Mouse (Mus musculus): Measurements from ENCODE around the gene Ppp2ca. TPM values are rescaled to one million over a fixed set of nuclear protein-coding genes. Genes with fewer than 3 reads are reported as not detected.

The Ppp2ca gene
- 30.4 and 41.4 TPM in 2 replicates for total RNA-seq (2015; ENCODE audit: low replicate concordance)
- total RNA-seq (2017; ENCODE audit: low replicate concordance): 47.7 and 48.0 TPM in 2 replicates

DNA sequence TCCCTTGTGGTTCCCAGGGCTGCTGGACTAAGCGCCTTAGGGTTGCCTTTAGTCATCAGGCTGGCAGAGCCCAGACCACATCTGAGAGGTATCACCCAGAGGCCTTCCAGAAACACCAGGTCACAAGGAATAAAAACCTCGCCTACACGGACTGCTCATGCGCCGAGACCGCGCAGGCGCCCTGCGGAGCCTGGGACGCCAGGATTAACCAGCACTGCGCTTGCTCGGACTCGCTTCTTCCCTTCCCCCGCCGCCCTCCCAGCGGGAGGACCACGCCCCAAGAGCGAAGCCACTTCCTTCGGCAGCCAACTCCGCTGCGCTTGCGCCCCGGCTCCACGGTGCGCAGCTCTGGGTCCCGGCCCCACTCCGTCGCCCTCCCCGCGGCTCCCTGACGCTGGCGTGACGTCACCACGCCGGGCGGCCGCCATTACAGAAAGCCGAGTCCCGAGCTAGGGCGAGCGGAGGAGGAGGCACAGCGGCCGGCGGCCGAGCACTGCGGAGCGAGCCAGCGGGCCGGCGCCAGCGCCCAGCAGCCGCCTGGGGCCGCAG is at the start of gene Ppp2ca:
Ppp2ca (plus strand) TSS at position 284 of the 549 bp plus-strand sequence.
- ATAC-seq (replicated peaks; ENCODE audit: low FRiP score, poor library complexity, severe bottlenecking): peak; percentile 95

DNA sequence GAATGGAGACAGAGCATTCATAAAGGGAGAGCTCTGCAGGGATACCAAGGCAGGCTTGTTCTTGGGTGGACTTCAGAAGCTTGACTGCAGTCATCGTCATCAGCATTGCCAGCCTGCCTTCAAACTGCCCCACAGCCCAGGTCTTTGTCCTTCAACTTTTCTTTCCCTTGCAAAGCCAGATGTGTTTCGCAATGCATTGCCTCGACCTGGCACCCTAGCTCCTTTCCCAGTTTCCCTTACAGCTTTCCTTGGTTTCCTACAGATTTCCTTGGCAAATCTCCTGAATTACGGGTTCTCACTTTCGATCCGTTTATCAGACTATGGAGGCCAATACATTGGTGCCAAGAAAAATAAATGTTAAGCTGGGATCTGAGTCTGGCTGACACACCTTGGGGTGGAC is 45.1 kb upstream of the Ppp2ca start:
- no peak for ATAC-seq (replicated peaks; ENCODE audit: low FRiP score, poor library complexity, severe bottlenecking)

DNA sequence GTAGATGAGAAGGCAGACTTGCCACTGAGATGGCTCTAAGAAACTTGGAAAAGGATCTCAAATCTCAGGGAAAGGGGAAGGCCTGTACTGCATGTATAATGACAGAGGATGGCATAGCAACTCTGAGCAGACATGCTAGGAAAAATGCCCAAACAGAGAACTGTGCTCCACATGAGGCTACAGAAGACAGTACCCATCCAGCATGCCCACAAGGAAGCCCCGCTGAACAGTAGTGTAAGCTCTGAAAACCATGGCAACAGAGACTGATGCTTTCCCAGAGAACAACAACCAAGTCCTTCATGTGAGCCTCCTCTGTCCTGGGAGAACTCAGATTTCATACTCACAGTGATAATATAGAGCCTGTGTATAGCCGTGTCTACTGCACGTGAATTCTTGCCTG is 43.8 kb upstream of the Ppp2ca start:
- ATAC-seq (replicated peaks; ENCODE audit: low FRiP score, poor library complexity, severe bottlenecking): no peak

DNA sequence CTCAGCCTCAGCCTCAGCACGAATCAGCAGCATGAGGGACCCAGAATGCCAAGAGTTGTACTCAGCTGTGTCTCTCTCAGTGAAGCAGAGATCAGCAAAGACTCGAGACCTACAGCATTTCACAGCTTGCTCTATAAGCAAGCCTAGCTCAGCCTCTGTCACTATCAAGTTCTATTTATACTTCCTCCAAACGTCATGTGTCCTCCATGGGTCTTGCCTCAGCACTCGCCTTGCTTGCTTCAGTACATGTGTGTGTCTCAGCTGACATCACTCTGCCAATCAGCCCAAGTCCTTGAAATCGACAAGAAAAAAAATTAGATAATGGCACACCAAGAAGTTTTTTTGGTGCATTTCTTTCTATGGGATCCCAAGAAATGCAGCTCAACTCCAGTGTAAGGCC is 42.3 kb upstream of the Ppp2ca start:
- ATAC-seq (replicated peaks; ENCODE audit: low FRiP score, poor library complexity, severe bottlenecking): no peak

DNA sequence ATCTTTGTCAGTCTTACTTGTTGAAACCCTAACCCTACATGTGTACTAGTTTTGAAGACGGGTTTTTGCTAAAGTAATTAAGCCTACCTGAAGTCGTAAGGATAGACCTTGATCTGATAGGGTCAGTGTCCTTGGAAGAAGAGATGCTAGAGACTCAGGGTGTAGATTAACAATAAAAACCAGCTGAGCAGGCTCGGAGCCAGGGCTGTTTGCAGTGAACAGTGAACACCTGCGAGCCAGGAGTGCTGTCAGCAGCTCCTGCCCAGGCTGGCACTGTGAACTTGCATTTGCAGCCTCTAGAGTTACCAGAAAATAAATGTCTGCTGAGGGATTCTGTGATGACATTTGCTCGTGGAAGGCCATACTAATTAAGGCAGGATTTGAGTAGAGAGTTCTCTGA is 39.5 kb upstream of the Ppp2ca start:
- ATAC-seq (replicated peaks; ENCODE audit: low FRiP score, poor library complexity, severe bottlenecking): no peak

DNA sequence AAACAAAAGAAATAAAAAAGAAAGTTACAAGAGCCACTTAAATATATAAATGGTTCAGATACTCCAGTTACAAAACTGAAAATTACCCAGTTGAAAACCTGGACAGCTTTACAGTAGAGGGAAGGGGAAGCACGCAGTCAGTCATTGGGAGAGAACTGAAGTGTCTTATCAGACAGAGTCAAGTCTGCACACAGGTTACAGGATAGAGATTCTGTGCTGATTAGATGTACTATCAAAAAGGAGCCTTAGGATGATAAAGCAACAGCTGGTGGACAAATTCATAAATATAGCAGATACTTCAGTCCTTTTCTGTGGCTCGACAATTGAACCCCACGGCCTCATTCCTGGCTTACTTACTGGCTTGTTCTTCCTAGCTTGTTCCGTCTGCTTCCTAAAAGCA is 38.2 kb upstream of the Ppp2ca start:
- no peak for ATAC-seq (replicated peaks; ENCODE audit: low FRiP score, poor library complexity, severe bottlenecking)

DNA sequence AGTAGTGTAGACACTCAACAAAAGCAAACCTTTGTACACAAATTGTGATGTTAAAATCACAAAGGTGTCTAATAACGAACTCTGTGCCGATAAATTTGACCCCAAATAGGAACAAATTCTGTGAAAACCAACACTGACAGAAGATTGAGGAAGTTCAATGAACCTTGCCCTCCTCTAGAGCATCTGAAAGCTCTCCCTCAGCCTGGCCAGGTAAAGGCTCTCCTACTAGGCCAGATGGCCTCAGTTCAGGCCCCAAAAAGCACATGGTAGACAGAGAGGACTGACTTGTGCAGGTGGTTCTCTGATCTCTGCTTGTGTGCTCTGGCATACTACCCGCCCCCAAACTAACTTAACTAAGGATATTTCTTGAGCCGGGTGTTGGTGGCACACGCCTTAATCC is 36.1 kb upstream of the Ppp2ca start:
- no peak for ATAC-seq (replicated peaks; ENCODE audit: low FRiP score, poor library complexity, severe bottlenecking)

DNA sequence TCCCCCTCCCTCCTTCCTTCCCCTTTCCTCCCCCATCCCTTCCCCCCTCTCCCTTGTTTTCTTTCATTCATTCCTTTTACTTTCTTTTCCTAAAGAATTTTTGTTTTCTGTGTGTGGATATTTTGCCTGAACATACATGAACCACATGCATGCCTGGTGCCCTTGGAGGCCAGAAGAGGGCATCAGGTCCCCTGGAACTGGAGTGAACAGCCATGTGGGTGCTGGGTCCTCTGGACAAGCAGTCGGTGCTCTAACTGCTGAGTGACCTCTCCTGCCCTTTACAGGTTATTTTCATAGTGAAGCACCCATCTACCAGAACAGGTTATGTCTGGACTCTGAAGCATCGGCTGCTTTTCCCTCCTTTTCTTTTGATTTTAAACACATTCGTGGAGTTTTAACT is 34.1 kb upstream of the Ppp2ca start:
- ATAC-seq (replicated peaks; ENCODE audit: low FRiP score, poor library complexity, severe bottlenecking): no peak

DNA sequence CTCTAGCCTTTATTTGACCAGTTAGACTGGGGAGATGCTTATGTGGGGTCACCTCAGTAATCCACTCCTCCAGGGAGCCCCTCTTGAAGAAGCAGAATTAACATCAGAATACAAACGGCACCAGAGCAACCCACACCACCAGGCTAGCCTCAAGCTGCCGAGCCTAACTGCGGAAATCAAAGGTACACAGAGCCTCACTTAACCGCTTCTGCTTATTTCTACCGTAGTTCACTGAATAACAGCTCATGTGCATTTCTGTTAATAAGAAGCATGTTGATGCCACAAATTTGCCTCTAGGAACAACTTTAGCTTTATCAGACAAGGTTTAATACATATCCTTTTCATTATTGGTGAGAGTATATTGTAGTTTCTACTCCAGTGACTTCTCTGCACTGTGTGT is 32.6 kb upstream of the Ppp2ca start:
- no peak for ATAC-seq (replicated peaks; ENCODE audit: low FRiP score, poor library complexity, severe bottlenecking)

DNA sequence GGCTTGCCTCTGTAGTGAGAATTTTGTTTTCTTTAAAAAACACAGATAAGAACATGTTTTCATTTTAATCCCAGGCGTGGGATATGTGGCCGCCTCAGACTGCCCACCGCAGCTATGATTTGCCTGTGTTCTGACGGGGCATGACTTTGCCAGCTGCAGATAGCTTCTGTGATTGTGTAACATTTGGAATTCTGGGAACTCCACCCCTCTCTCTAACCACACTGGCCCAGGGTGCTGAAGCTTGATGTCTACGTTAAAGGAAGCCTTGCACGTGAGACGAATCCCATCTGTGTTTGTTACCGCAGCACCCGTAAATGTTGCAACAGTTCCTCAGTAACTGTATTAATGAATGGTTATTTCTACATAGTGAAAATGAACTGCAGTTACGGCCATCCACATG is 26.7 kb upstream of the Ppp2ca start:
- no peak for ATAC-seq (replicated peaks; ENCODE audit: low FRiP score, poor library complexity, severe bottlenecking)

DNA sequence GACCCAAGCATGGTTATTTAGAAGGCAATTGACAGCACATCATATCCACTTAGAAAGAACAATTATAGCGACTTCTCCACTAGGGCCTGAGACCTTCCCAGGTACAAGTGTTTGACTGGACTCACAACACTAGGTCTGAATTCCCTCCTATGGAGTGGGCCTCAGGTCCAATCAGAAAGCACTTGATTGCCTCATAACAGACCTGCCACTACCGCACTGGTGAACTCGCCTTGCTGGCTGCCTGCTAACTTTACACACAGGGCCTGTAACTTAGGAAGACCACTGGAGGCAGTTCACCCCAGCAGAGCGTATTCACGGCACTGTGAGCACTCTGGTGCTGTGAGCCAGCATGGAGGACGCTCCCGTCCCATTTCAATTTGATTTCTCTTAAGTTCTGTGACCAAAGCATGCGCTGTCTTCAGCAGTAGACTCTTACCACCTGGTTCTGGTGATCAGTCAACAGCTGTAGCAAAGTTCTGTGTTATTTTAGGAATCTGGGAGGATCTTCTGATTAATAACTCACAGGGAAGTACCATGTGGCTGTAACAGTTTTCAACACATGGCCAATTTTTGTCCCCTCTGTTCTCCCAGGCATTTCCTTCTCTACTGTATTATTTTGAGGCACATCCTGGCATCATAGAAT is 24.8 kb upstream of the Ppp2ca start:
- ATAC-seq (replicated peaks; ENCODE audit: low FRiP score, poor library complexity, severe bottlenecking): no peak

DNA sequence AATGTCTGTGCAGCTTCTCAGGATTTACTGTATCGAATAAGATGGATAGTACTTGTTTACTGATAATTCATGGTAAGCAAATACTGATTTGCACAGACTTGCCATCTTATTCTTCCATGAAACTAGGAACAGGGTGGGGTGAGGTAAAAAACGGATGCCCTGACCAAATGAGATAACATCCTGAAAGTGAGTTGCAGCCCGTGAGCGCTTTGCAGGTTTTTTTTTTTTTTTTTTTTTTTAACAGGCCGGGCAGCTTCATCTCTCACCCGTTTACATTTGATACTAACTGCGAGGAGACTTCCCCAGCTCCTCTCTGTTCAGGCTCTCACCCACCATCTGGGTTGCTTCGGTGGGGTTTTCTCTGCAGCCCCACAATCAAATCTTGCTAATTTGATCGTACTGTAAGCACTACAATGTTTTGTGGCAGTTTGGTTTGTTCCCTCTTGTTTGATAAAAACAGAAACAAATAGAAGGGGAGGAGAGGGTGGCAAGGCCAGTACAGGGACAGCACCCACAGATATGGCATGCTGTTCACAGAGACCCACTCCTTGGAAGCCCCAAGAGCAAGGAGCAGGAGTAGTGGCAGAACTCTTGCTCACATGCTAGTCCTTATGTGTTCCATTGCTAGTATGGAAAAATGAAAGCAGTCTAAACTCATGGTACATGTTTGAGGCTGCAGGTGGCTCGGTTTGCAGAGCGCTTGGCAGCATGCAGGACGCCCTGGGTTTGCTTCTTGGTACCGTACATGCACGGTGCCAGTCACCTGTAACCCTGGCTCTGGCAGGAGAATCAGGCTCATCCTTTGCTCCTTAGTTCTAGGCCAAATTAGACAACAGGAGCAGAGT is 23.6 kb upstream of the Ppp2ca start:
- no peak for ATAC-seq (replicated peaks; ENCODE audit: low FRiP score, poor library complexity, severe bottlenecking)

DNA sequence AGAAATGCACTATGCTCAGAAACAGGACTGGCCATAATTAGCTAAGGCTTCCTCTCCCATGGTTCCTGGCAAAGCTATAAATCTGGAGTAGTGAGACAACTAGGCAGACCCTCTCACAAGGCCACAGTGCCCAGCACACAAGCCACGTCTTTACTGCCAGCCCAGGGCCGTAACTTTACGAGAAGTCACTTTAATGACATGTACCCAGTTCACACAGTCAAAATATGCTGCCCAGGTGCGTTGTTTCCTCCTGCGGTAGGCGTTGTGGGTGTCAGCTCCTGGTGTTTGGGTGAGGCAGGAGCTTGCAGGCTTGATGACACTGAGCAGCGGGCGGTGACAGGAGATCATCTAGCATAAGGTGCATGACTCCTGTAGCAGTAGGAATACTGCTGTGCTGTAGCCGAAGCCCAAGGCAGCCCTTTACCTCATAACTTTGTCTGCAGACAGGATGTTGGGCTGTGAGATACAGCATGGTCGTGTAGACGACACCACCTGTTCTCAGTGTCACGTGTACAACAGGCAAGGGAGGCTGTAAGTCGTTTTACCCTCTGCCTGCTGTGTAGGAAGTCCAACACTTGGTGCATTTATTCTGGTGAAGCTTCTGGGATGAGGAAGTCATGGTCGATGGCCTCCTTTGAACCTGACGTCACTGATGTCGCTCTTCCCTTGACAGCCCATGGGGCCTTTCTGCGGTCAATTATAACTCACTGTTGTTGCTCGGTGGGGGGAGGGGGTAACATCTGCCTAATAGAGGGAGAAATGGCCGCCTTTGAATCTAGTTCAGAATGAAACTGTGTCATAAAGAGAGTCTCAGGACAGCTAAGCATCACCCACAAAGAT is 22.5 kb upstream of the Ppp2ca start:
- no peak for ATAC-seq (replicated peaks; ENCODE audit: low FRiP score, poor library complexity, severe bottlenecking)

DNA sequence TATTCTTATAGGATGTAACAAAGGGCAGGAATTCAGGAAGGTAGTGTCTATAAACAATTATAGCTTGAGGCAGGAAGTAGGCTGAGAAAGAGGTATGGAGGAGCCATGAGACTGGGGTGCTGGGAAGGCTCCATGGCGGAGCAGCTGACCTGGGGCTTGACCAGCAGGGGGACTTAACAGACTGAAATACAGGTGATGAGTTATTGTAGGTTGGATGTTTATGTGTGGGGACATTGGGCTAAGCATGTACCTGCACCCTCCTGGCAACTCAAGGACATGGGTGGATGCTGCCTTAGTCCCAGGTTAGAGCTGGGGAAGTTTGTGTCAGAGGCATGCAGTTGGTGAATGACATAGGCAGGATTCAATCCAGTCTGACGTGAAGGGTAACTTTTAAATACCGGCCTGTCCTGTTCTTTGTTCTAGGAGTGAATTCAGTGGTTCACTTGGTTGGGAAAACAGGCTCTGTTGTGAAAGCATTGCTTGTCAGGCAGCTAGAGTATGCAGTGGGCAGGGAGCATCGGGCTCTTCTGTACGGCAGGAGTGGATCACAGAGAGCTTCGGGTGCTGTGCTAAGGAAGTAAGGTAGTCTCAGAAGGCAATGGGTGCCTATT is 21.6 kb upstream of the Ppp2ca start:
- ATAC-seq (replicated peaks; ENCODE audit: low FRiP score, poor library complexity, severe bottlenecking): no peak

DNA sequence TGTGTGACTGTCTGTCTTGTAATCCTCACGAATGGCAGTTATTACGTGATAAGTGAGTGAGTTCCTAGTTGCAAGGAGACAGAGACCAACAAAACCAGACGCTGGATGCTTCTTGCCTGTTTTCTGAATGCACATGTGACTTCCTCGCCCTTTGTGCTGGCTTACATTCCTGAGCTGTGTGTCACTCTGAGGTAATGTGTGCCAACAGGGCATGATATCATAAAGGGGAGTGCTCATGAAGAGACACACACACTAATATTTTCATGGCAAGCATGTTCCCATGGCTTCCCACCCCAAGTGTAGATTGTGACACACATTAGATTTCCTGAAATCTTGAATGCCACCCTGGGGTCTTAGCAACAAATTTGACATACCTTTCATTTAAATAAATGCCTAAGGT is 20.5 kb upstream of the Ppp2ca start:
- ATAC-seq (replicated peaks; ENCODE audit: low FRiP score, poor library complexity, severe bottlenecking): no peak

DNA sequence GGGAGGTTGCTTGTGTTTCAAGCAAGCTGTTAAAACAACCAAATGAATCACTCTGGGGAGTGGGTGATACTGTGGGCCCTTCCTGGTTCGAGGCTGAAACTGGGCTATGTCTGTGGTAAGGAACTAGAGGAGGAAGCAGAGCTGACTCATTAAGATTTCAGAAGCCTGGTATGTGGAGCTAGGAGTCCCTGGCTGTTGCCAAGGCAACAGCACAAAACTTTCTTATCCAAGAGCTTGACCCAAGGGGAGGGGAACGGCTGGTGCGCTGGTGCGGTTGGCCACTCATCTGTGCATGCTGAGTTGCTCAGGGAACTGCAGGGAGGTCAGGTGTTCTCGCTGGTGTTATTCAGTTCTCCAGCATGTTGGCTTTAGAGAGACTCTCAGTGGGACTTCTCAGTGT is 18.5 kb upstream of the Ppp2ca start:
- ATAC-seq (replicated peaks; ENCODE audit: low FRiP score, poor library complexity, severe bottlenecking): no peak

DNA sequence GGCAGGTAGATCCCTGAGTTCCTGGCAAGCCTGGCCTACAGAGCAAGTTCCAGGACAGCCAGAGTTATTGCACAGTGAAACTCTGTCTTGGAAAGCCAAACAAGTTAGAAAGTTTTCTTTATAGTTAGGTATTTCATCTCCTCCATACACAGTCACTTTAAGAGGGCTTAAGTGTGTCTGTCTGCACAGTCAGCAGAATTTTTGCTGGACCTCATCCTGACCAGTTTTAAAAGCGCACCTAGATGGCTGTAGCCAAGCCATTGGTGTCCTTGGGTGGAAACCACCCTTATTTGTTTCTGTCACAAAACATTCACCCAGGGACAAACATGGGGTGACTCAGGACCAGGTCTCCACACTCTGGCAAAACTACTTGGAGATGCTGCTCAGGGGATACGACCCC is 17.8 kb upstream of the Ppp2ca start:
- no peak for ATAC-seq (replicated peaks; ENCODE audit: low FRiP score, poor library complexity, severe bottlenecking)

DNA sequence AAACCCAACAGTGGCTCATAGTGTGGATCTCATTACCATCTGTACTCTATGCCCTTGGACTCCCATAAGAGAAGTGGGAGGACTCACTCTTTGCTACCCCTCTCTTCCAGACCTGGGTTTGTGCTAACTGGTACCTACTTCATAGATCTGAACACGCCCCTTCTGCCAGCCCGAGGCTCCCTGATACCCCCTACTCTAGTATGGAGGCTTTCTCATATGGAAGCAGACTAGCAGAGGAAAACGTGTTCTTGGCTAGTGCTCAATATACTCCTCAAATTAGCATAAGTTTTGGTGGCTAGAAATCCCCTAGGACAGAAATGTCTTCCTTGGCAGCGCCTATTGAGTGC is 12.7 kb upstream of the Ppp2ca start:
- no peak for ATAC-seq (replicated peaks; ENCODE audit: low FRiP score, poor library complexity, severe bottlenecking)

DNA sequence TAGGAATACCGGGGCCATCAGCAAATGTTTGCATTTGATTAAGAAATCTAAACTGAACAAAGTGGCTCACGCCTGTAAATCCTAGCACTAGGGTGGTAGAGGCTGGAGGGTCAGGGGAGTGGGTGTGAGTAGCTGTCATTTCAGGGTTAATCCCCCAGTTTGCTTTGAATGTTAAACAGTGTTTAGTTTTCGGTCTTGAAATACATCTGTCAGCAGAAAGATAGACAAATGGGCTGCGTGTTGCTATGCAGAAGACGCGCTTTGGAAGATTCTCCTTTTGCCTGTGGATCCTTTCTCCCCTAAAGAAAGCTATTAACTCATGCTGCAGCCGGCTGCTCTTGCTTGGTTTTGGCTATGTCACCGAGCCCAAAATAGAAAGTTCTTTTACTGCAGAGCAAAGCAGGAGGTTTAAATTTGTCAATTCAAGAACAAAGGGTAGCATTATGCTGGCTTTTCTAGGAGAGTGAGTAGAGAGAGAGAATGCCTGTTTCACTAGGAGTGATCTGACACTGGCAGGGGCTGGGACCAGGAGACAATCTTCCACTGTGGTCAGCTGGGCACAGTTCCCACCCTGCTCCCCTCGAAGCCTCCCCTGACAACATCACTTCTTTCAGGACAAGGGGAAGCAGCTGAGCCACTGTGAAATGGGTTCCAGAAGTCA is 12.1 kb upstream of the Ppp2ca start:
- ATAC-seq (replicated peaks; ENCODE audit: low FRiP score, poor library complexity, severe bottlenecking): no peak
